Mouse (Mus musculus) heart, adult 2 months (tissue): ENCODE measurements around the gene Prmt6.

Experiments used
- CTCF ChIP-seq: fragments of 200-600 bp; IDR thresholded peaks from 2 replicates; pipeline ENCODE4 v1.8.1; 2022; ENCODE audit warnings: antibody characterized with exemption, mild to moderate bottlenecking, moderate library complexity
- EP300 ChIP-seq: fragments of 200-500 bp; IDR thresholded peaks from 2 replicates; pipeline ENCODE4 v1.6.1; 2011; ENCODE audit warnings: low read depth, low read length, control low read depth; ENCODE audit not compliant: insufficient read depth
- POLR2A ChIP-seq: fragments of 200-500 bp; IDR thresholded peaks from 2 replicates; pipeline ENCODE4 v1.6.1; 2011; ENCODE audit warnings: mild to moderate bottlenecking, low read depth, low read length, control low read depth; ENCODE audit not compliant: insufficient read depth

- no peak for TF ChIP-seq POLR2A
- TF ChIP-seq CTCF: no peak
- TF ChIP-seq EP300: no peak
Measured at GRCm38 (mm10) chr3:110249891-110250838, 633 bp downstream of the Prmt6 start.
